Mouse (Mus musculus): ENCODE data around the gene B3galt4. TPM values are rescaled to one million over a fixed set of nuclear protein-coding genes. Genes with fewer than 3 reads are reported as not detected.
A peak's percentile ranks its signal among the peaks of the same experiment; 100 is the strongest.

Gene B3galt4
- polyA plus RNA-seq, 1 experiment from 2014 or later: 3.8 TPM

DNA sequence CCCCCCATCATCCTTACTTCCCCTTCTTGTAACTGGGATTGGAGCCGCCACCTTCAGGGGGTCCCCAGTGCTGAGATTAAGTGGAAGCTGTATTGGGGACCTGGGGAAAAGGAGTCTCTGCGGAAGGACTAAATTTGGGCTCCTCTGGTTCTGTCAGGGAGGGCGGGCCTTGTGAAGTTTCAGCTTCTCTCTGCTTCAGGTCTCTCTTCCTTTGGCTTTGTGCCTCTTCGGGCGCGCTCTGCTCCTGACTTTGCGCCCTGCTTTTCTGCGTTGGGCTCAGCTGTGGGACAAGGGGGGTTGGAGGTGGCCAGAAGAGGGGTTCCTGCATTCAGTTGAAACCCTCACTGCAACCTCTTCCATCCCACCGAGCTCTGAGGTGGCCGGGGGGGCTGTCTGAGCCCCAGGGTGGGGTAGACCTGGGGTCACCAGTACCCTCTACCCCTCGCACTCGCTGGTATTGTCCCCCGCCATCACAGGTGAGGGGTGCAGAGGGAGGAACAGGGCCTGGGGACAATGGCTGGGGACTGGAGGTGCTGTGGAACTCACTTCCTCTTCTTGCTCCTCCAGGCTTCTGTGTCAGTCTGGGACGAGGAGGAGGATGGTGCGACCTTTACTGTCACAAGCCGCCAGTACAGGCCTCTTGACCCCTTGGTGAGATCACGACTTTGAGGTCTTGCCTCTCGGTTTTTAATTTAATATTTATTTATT lies 20.0 kb downstream of the B3galt4 start:
- no peak for ATAC-seq (ENCODE audit: insufficient number of reproducible peaks, insufficient read depth, low FRiP score, low read depth)
- WGBS: 41% methylated on average over 18 of the region's 18 CpGs
- Histone ChIP-seq H3K4me3 (ENCODE audit: control insufficient read depth in 1 of 2, insufficient read depth in 1 of 2, low read depth in 1 of 2, low read length in 2 of 2) (peak overlapping the region; percentile 82 to 91), H3K27me3 (ENCODE audit: control insufficient read depth, insufficient read depth, low read length) (no peaks in the 10 kb centered on the region), H3K4me2 (ENCODE audit: low read length) (peak overlapping the region; percentile 97), H3K27ac (replicated peaks in 1 of 2; ENCODE audit: control insufficient read depth in 1 of 2, insufficient read depth in 1 of 2, low read depth in 2 of 2, low read length in 2 of 2) (no peak overlapping the region), H3K9me3 (ENCODE audit: control insufficient read depth, low read length) (no peaks in the 10 kb centered on the region), H3K36me3 (ENCODE audit: control insufficient read depth, insufficient read depth, low read length) (peaks cover 53% of the 10 kb centered on the region), H3K4me1 (ENCODE audit: control insufficient read depth in 2 of 2, insufficient read depth in 2 of 2, low read length in 2 of 2) (peaks cover 8 to 18% of the 10 kb centered on the region in 2 experiments; a peak in 3 of 4 replicates), H3K9ac (ENCODE audit: low read length) (peak overlapping the region; percentile 91)

DNA sequence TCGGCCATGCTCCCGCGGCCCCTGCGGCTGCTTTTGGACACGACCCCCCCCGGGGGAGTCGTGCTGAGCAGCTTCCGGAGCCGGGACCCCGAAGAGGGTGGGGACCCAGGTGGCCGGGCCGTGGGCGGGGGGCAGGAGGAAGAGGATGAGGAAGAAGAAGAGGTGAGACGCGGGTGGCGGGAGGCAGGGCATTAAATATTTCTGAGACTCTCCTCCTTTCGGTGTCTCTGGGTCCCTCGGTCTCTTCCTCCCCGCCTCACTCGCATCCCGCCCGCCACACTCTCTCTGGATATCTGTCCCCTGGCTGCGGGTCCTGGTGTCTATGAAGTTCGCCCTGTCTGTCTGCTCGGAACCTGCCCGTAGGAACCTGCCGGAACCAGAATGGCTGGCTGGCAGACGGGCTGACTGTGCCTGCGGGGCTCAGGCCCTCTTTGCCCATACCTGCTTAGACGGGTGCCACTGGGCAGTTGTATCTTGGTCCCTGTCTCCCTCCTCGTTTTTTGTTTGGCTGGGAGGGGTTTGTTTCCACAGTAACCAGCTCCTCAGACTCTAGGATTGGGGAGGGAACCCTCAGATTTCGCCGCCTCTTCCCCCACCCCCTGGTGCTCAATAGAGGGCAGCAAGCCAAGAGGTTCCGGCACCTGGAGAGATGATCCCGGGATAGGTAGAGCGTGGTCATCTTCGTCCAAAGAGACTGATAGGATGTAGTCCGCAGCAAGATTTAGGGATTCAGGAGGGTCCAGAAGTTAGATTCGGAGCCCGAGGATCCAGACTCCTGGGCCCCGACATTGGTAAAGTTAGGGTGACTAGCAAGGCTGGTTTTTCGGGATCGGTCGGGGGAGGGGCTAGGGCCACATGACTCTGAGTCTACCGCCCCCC lies 20.8 kb downstream of the B3galt4 start:
- ATAC-seq (ENCODE audit: insufficient number of reproducible peaks, insufficient read depth, low FRiP score, low read depth): no peak
- peak overlapping the region; percentile 99 for H3K27ac ChIP-seq (replicated peaks in 1 of 2; ENCODE audit: control insufficient read depth in 1 of 2, insufficient read depth in 1 of 2, low read depth in 2 of 2, low read length in 2 of 2)
- peak overlapping the region; percentile 91 for H3K9ac ChIP-seq (ENCODE audit: low read length)
- no peaks in the 10 kb centered on the region for H3K27me3 ChIP-seq (ENCODE audit: control insufficient read depth, insufficient read depth, low read length)
- H3K9me3 ChIP-seq (ENCODE audit: control insufficient read depth, low read length): no peaks in the 10 kb centered on the region
- peak overlapping the region; percentile 97 for H3K4me2 ChIP-seq (ENCODE audit: low read length)
- H3K4me1 ChIP-seq (ENCODE audit: control insufficient read depth in 2 of 2, insufficient read depth in 2 of 2, low read length in 2 of 2): peaks cover 8 to 18% of the 10 kb centered on the region in 2 experiments; a peak in 3 of 4 replicates
- WGBS: under 1% methylated on average over 45 of the region's 45 CpGs
- H3K36me3 ChIP-seq (ENCODE audit: control insufficient read depth, insufficient read depth, low read length): peaks cover 48% of the 10 kb centered on the region
- H3K4me3 ChIP-seq (ENCODE audit: control insufficient read depth in 1 of 2, insufficient read depth in 1 of 2, low read depth in 1 of 2, low read length in 2 of 2): peak overlapping the region; percentile 82 to 91

DNA sequence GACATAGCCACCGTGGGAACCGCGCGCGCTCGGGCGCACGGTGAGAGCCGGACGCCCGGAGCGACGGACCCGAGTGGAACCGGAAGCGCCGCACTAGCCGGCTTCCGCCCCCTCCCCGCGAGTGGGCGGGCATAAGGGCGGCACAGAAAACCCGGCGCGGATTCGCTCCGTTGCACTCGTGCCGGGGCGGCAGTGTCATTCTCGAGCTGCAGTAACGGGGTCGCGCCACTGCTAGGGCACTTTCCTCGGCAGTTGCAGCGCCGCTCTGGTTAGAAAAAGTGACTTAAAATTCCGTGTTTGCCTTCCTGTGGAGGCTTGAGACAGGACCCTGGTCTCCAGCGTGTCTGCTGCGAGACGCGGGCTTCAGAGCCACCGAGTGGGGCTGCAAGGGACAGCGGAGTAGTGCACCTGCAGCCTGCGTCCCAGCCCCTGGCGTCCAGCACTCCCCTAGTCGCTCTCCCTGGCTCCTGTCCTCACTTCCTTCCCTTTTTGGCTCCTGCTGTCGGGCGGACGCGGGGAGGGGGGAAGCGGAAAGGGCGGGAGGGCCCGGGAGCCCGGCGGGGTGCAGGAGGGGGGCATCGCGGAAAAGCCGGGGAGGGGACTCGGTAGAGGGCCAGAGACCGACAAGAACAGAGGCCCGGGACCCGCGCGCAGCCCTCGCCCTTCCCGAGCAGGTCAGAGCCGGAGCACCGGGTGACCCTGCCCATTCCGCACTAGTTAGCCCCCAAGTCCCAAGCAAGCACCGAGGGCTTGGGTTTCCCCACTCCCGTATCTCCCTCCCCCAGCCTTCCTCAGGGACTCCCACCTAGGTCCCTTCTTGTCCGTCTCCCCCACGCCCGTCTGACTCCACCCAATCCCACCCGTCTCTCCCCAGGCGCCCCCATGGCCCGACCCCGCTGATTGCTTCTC lies 21.7 kb downstream of the B3galt4 start, which contains the start of gene Rgl2:
Rgl2 (plus strand) TSS at position 173 of the 909 bp plus-strand sequence.
- 0% methylated on average over 80 of the region's 80 CpGs for WGBS
- peak within 1 kb of the TSS; percentile 97 for H3K4me2 ChIP-seq (ENCODE audit: low read length)
- peaks cover 8 to 18% of the 10 kb centered on the region in 2 experiments; a peak in 3 of 4 replicates for H3K4me1 ChIP-seq (ENCODE audit: control insufficient read depth in 2 of 2, insufficient read depth in 2 of 2, low read length in 2 of 2)
- peak within 1 kb of the TSS; percentile 82 to 91 for H3K4me3 ChIP-seq (ENCODE audit: control insufficient read depth in 1 of 2, insufficient read depth in 1 of 2, low read depth in 1 of 2, low read length in 2 of 2)
- no peaks in the 10 kb centered on the region for H3K27me3 ChIP-seq (ENCODE audit: control insufficient read depth, insufficient read depth, low read length)
- H3K9ac ChIP-seq (ENCODE audit: low read length): peak within 1 kb of the TSS; percentile 91
- H3K36me3 ChIP-seq (ENCODE audit: control insufficient read depth, insufficient read depth, low read length): peaks cover 40% of the 10 kb centered on the region
- peak within 1 kb of the TSS; percentile 99 for H3K27ac ChIP-seq (replicated peaks in 1 of 2; ENCODE audit: control insufficient read depth in 1 of 2, insufficient read depth in 1 of 2, low read depth in 2 of 2, low read length in 2 of 2)
- peak; percentile 83 for ATAC-seq (ENCODE audit: insufficient number of reproducible peaks, insufficient read depth, low FRiP score, low read depth)
- no peaks in the 10 kb centered on the region for H3K9me3 ChIP-seq (ENCODE audit: control insufficient read depth, low read length)

DNA sequence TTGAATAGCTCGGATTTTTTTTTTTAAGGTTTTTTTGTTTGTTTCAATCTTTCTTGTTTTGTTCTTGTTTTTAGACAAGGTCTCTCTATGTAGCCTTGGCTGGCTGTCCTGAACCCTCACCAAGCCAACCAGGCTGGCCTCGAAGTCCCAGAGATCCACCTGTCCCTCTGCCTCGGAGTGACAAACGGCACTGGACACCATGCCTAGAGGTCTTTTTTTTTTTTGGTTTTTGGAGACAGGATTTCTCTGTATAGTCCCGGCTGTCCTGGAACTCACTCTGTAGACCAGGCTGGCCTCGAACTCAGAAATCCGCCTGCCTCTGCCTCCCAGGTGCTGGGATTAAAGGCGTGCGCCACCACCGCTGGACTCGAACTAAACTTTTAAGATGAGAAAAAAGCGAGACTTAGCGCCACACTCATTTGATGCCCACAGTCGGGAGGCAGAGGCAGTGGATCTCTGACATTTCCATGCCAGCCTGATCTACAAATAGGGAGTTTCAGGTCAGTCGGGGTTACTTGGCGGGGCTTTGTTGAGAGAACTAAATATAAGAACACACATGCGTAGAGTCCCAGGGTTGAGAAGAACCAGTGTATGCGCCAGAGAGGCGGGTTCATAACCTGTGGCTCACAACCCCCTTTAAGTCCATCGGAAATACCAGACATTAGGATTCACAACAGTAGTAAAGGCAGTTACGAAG lies 22.9 kb downstream of the B3galt4 start:
- Histone ChIP-seq H3K9me3 (ENCODE audit: control insufficient read depth, low read length) (no peaks in the 10 kb centered on the region), H3K27ac (replicated peaks in 1 of 2; ENCODE audit: control insufficient read depth in 1 of 2, insufficient read depth in 1 of 2, low read depth in 2 of 2, low read length in 2 of 2) (no peak overlapping the region), H3K4me1 (ENCODE audit: control insufficient read depth in 2 of 2, insufficient read depth in 2 of 2, low read length in 2 of 2) (peaks cover 8 to 18% of the 10 kb centered on the region in 2 experiments; a peak in 3 of 4 replicates), H3K4me2 (ENCODE audit: low read length) (peak overlapping the region; percentile 97), H3K9ac (ENCODE audit: low read length) (peak overlapping the region; percentile 91), H3K36me3 (ENCODE audit: control insufficient read depth, insufficient read depth, low read length) (peaks cover 28% of the 10 kb centered on the region), H3K27me3 (ENCODE audit: control insufficient read depth, insufficient read depth, low read length) (no peaks in the 10 kb centered on the region), H3K4me3 (ENCODE audit: control insufficient read depth in 1 of 2, insufficient read depth in 1 of 2, low read depth in 1 of 2, low read length in 2 of 2) (peak overlapping the region; percentile 82 to 91)
- ATAC-seq (ENCODE audit: insufficient number of reproducible peaks, insufficient read depth, low FRiP score, low read depth): no peak
- 51% methylated on average over 21 of the region's 21 CpGs for WGBS

DNA sequence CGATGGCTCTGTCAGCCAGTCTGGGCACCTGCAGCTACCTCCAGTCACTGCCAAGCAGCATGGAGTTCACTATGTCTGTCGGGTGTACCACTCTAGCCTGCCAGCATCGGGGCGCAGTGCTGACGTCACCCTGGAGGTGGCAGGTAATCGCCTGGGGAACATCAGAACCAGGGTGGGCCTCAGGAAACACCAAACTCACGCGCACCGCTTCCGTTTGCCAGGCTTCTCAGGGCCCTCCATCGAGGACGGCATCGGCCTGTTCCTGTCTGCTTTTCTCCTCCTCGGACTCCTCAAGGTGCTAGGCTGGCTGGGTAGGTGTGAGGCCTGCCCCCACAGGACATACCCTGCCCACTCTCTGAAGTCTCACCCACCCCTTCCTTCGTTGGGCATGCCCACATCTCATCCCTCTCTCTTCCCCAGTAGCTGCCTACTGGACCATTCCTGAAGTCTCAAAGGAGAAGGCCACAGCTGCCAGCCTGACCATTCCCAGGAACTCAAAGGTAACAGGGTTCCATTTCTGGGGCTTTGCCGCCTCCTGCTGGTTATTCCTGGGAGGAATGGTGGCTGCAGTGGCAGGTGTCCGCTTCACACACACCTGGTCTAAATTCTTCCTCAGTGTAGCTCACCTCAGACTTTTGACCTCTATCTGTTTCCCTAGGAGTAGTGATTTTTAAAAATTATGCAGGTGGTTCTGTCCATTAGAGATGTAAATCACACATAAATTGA lies 24.9 kb downstream of the B3galt4 start:
- ATAC-seq (ENCODE audit: insufficient number of reproducible peaks, insufficient read depth, low FRiP score, low read depth): no peak
- Histone ChIP-seq H3K4me2 (ENCODE audit: low read length) (no peak overlapping the region), H3K27me3 (ENCODE audit: control insufficient read depth, insufficient read depth, low read length) (no peaks in the 10 kb centered on the region), H3K4me1 (ENCODE audit: control insufficient read depth in 2 of 2, insufficient read depth in 2 of 2, low read length in 2 of 2) (peaks cover 8 to 17% of the 10 kb centered on the region in 2 experiments; a peak in 3 of 4 replicates), H3K36me3 (ENCODE audit: control insufficient read depth, insufficient read depth, low read length) (peaks cover 11% of the 10 kb centered on the region), H3K4me3 (ENCODE audit: control insufficient read depth in 1 of 2, insufficient read depth in 1 of 2, low read depth in 1 of 2, low read length in 2 of 2) (no peak overlapping the region), H3K9me3 (ENCODE audit: control insufficient read depth, low read length) (no peaks in the 10 kb centered on the region), H3K9ac (ENCODE audit: low read length) (no peak overlapping the region), H3K27ac (replicated peaks in 1 of 2; ENCODE audit: control insufficient read depth in 1 of 2, insufficient read depth in 1 of 2, low read depth in 2 of 2, low read length in 2 of 2) (no peak overlapping the region)
- 74% methylated on average over 17 of the region's 17 CpGs for WGBS

DNA sequence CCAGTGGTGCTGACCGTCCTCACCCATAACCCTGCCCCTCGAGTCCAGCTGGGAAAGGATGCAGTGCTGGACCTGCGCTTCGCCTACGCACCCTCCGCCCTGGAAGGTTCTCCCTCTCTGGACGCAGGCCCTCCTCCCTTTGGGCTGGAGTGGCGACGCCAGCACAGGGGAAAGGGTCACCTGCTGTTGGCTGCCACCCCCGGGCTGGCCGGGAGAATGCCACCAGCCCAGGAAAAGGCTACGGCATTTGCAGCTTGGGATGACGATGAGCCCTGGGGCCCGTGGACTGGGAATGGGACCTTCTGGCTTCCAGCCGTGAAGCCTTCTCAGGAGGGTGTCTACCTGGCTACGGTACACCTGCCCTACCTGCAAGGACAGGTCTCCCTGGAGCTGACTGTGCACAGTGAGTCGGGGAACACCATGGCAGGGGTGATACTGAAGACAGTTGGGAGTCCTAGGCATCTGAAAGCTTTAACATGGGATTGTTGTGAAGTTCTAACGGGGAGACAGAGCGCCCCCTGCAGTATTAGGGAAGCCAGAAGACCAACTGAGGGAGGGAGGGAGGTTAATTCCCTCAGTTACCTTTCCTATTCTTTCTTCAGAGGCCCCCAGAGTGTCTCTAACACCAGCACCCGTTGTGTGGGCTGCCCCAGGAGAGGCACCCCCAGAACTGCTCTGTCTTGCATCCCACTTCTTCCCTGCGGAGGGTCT lies 25.7 kb downstream of the B3galt4 start:
- H3K4me3 ChIP-seq (ENCODE audit: control insufficient read depth in 1 of 2, insufficient read depth in 1 of 2, low read depth in 1 of 2, low read length in 2 of 2): no peak overlapping the region
- H3K4me2 ChIP-seq (ENCODE audit: low read length): no peak overlapping the region
- H3K9me3 ChIP-seq (ENCODE audit: control insufficient read depth, low read length): no peaks in the 10 kb centered on the region
- WGBS: 82% methylated on average over 19 of the region's 21 CpGs
- H3K36me3 ChIP-seq (ENCODE audit: control insufficient read depth, insufficient read depth, low read length): peaks cover 11% of the 10 kb centered on the region
- peaks cover under 1 to 9% of the 10 kb centered on the region in 2 experiments; a peak in 3 of 4 replicates for H3K4me1 ChIP-seq (ENCODE audit: control insufficient read depth in 2 of 2, insufficient read depth in 2 of 2, low read length in 2 of 2)
- no peak for ATAC-seq (ENCODE audit: insufficient number of reproducible peaks, insufficient read depth, low FRiP score, low read depth)
- no peak overlapping the region for H3K9ac ChIP-seq (ENCODE audit: low read length)
- H3K27me3 ChIP-seq (ENCODE audit: control insufficient read depth, insufficient read depth, low read length): no peaks in the 10 kb centered on the region
- H3K27ac ChIP-seq (replicated peaks in 1 of 2; ENCODE audit: control insufficient read depth in 1 of 2, insufficient read depth in 1 of 2, low read depth in 2 of 2, low read length in 2 of 2): no peak overlapping the region
